ENCODE assay signal across 14 mouse cellular contexts in genomic region chr13:69458891-69459290, GRCm38 (mm10).
"Had no signal": no experiment of that assay in that cellular context is flagged by ENCODE, and none has a peak within 500 bp of the region (broad histone marks: within the 10 kb centered on the region; RNA-seq: fewer than 3 reads in every experiment).

No protein-coding gene starts in this region.

- H3K27ac ChIP-seq: liver, embryonic 12.5 days; liver, embryonic 14.5 days; midbrain, embryonic 10.5 days; midbrain, embryonic 13.5 days; neural tube, embryonic 12.5 days; stomach, embryonic 15.5 days; stomach, postnatal 0 days had no signal

- DNase-seq: lung, adult 2 months; right cerebral cortex, postnatal 14 days; thymus, adult 2 months; thymus, postnatal 25 days; thymus, postnatal 4 days had no signal

- H3K4me3 ChIP-seq: liver, embryonic 12.5 days; midbrain, embryonic 10.5 days; midbrain, embryonic 13.5 days; myocyte; neural tube, embryonic 12.5 days; stomach, embryonic 15.5 days had no signal

- H3K4me2 ChIP-seq: liver, embryonic 12.5 days; midbrain, embryonic 13.5 days; neural tube, embryonic 12.5 days; stomach, embryonic 15.5 days had no signal

- H3K4me1 ChIP-seq: liver, embryonic 12.5 days; midbrain, embryonic 10.5 days; midbrain, embryonic 13.5 days; neural tube, embryonic 12.5 days; stomach, embryonic 15.5 days had no signal

- H3K9ac ChIP-seq: liver, embryonic 12.5 days; liver, embryonic 14.5 days; midbrain, embryonic 13.5 days; neural tube, embryonic 12.5 days; stomach, embryonic 15.5 days had no signal

- H3K36me3 ChIP-seq: liver, embryonic 12.5 days; midbrain, embryonic 10.5 days; midbrain, embryonic 13.5 days; neural tube, embryonic 12.5 days; stomach, embryonic 15.5 days had no signal

- H3K9me3 ChIP-seq: liver, embryonic 12.5 days; midbrain, embryonic 10.5 days; midbrain, embryonic 13.5 days; neural tube, embryonic 12.5 days; stomach, embryonic 15.5 days had no signal

- H3K27me3 ChIP-seq: liver, embryonic 12.5 days; midbrain, embryonic 13.5 days; neural tube, embryonic 12.5 days; stomach, embryonic 15.5 days had no signal

- ATAC-seq: liver, embryonic 12.5 days; midbrain, embryonic 13.5 days; midbrain, embryonic 16.5 days had no signal
